Mouse (Mus musculus): ENCODE measurements around the gene Vmn1r179.
"Not testable (repeated sequence)": the region's sequence is repeated elsewhere in the genome, so short reads cannot be mapped to it uniquely, and the experiment has no call there.

Vmn1r179 gene

GRCm38 (mm10) chr7:23926678-23927077 lies at the start of gene Vmn1r179:
Gene Vmn1r179, plus strand, starts transcription at chr7:23926978.
- DNase-seq (ENCODE audit: low read depth) = no peak

- no peak for DNase-seq (ENCODE audit: low read depth)
Observed at GRCm38 (mm10) chr7:23891709-23892108, 35.1 kb upstream of the Vmn1r179 start, which contains the start of gene Vmn1r178. Gene Vmn1r178, plus strand, starts transcription at chr7:23892009.

- no peak for DNase-seq (ENCODE audit: low read depth)
Observed at GRCm38 (mm10) chr7:23950332-23950731, 23.6 kb downstream of the Vmn1r179 start, which contains the start of gene Vmn1r180. Gene Vmn1r180, plus strand, starts transcription at chr7:23950632.

- not testable (repeated sequence) for DNase-seq (ENCODE audit: low read depth)
Observed at GRCm38 (mm10) chr7:23968044-23968443, 41.3 kb downstream of the Vmn1r179 start.

GRCm38 (mm10) chr7:23974315-23974714 lies 47.5 kb downstream of the Vmn1r179 start, which contains the start of gene Vmn1r181:
Gene Vmn1r181, plus strand, starts transcription at chr7:23974615.
- DNase-seq (ENCODE audit: low read depth) = not testable (repeated sequence)

Measured in fibroblast of lung, adult 2 months (primary cell).